Mouse (Mus musculus) testis, adult 2 months (tissue): ENCODE measurements at regions not wholly inside any gene's neighbourhood (a gene's known extent, or its start where the extent isn't known, plus 50 kb on each side); places are given as distances from the start of the nearest gene placed in this dataset.

Experiments
- H3K27ac ChIP-seq: fragments of 200-500 bp; 2 replicates; pipeline ENCODE4 v1.5.1; 2012; ENCODE audit warnings: low read depth, low read length; ENCODE audit not compliant: control insufficient read depth, insufficient read depth
- H3K27me3 ChIP-seq: fragments of 200-500 bp; 2 replicates; pipeline ENCODE4 v1.6.1; 2012; ENCODE audit warnings: mild to moderate bottlenecking, low read length, moderate library complexity; ENCODE audit not compliant: control insufficient read depth, insufficient read depth
- H3K36me3 ChIP-seq: fragments of 200-500 bp; 2 replicates; pipeline ENCODE4 v1.6.1; 2012; ENCODE audit warnings: mild to moderate bottlenecking, low read length; ENCODE audit not compliant: control insufficient read depth, insufficient read depth
- H3K4me1 ChIP-seq: fragments of 200-500 bp; 2 replicates; pipeline ENCODE4 v1.6.1; 2012; ENCODE audit warnings: low read length; ENCODE audit not compliant: control insufficient read depth, insufficient read depth
- H3K4me3 ChIP-seq: fragments of 200-500 bp; 2 replicates; pipeline ENCODE4 v1.5.1; 2012; ENCODE audit warnings: low read depth, mild to moderate bottlenecking, low read length, moderate library complexity, mixed read lengths; ENCODE audit not compliant: control insufficient read depth
- CTCF ChIP-seq: fragments of 200-500 bp; IDR thresholded peaks from 2 replicates; pipeline ENCODE4 v1.5.1; 2012; ENCODE audit warnings: low read depth, mild to moderate bottlenecking, inconsistent platforms, low read length, moderate library complexity; ENCODE audit not compliant: control insufficient read depth, insufficient read depth, insufficient replicate concordance
- POLR2A ChIP-seq: fragments of 200-500 bp; IDR thresholded peaks from 2 replicates; pipeline ENCODE4 v1.6.1; 2012; ENCODE audit warnings: low read depth, mild to moderate bottlenecking, inconsistent platforms, low read length, moderate library complexity; ENCODE audit not compliant: control insufficient read depth

GRCm38 (mm10) chr3:155390666-155391065 is 297.4 kb downstream of the Lrriq3 start:
- Histone ChIP-seq H3K36me3 (no peaks in the 10 kb centered on the region), H3K27ac (no peak overlapping the region), H3K4me1 (peaks cover 2% of the 10 kb centered on the region; the same call in 1 of the 2 replicates), H3K4me3 (no peak overlapping the region), H3K27me3 (no peaks in the 10 kb centered on the region)
- TF ChIP-seq POLR2A (no peak), CTCF (no peak)

DNA sequence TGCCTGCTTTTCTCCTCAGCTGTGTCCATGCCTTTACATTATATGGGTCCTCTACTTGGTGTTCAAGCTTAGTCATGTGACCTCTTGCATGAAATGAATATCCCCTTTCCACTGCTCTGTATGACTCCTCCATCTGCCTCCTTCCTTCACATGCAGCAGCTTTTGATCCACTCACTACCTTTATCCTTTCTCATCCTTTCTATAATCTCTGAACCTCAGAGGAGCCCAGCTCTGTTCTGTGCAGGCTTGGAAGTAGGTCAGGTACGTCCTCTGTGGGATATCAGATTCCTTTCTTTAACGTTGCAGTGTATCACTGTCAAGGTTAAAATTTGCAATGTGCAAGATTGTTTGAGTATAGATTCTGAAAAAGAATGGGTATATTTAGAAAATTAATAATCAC is 302.9 kb downstream of the Lrriq3 start:
- TF ChIP-seq POLR2A = no peak
- no peaks in the 10 kb centered on the region for H3K36me3 ChIP-seq
- no peak overlapping the region for H3K27ac ChIP-seq
- H3K4me3 ChIP-seq = no peak overlapping the region
- no peaks in the 10 kb centered on the region for H3K4me1 ChIP-seq
- H3K27me3 ChIP-seq = no peaks in the 10 kb centered on the region

- Histone ChIP-seq H3K27ac (no peak overlapping the region), H3K4me3 (no peak overlapping the region), H3K27me3 (no peaks in the 10 kb centered on the region), H3K36me3 (no peaks in the 10 kb centered on the region), H3K4me1 (no peaks in the 10 kb centered on the region)
- TF ChIP-seq CTCF = no peak
- TF ChIP-seq POLR2A = no peak
Measured at GRCm38 (mm10) chr3:155401763-155402162, 308.5 kb downstream of the Lrriq3 start.

- Histone ChIP-seq H3K4me1 (no peaks in the 10 kb centered on the region), H3K36me3 (no peaks in the 10 kb centered on the region), H3K27ac (no peak overlapping the region), H3K27me3 (no peaks in the 10 kb centered on the region), H3K4me3 (peak overlapping the region; percentile 37; the same call in 1 of the 2 replicates)
- TF ChIP-seq CTCF (no peak), POLR2A (no peak)
Measured at GRCm38 (mm10) chr3:155408907-155409306, 315.7 kb downstream of the Lrriq3 start.

DNA sequence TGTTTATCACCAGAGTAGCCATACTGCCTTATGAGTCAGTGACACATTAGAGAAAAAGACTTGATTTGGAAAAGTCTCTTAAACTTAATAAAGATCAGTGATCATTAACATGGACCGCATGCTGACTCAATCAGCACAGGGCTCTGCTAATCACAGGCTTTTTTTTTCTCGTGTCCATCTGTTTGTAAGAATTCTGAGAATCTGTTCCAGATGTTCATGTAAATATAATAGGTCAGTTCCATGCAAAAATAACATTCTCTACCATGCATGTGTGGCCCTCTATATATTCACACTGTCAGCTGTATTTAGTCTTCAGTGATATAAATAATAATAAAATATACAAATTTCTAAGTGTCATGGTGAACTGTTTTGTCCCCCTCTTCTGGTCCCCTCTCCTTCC is 316.1 kb downstream of the Lrriq3 start:
- H3K4me3 ChIP-seq = peak overlapping the region; percentile 37; the same call in 1 of the 2 replicates
- H3K36me3 ChIP-seq = no peaks in the 10 kb centered on the region
- H3K27me3 ChIP-seq = no peaks in the 10 kb centered on the region
- H3K27ac ChIP-seq = no peak overlapping the region
- no peaks in the 10 kb centered on the region for H3K4me1 ChIP-seq
- TF ChIP-seq POLR2A (no peak), CTCF (no peak)

- Histone ChIP-seq H3K27me3 (no peaks in the 10 kb centered on the region), H3K27ac (no peak overlapping the region), H3K4me3 (no peak overlapping the region), H3K36me3 (no peaks in the 10 kb centered on the region), H3K4me1 (no peaks in the 10 kb centered on the region)
- TF ChIP-seq CTCF (no peak), POLR2A (no peak)
Measured at GRCm38 (mm10) chr3:155409867-155410266, 316.6 kb downstream of the Lrriq3 start.

GRCm38 (mm10) chr3:155459701-155460481 is 366.7 kb downstream of the Lrriq3 start:
- no peaks in the 10 kb centered on the region for H3K27me3 ChIP-seq
- H3K4me3 ChIP-seq = no peak overlapping the region
- no peak overlapping the region for H3K27ac ChIP-seq
- no peaks in the 10 kb centered on the region for H3K4me1 ChIP-seq
- TF ChIP-seq POLR2A (no peak), CTCF (no peak)
- H3K36me3 ChIP-seq = no peaks in the 10 kb centered on the region

GRCm38 (mm10) chr3:155462095-155462494 is 368.9 kb downstream of the Lrriq3 start:
- H3K4me1 ChIP-seq = no peaks in the 10 kb centered on the region
- no peak for TF ChIP-seq POLR2A
- TF ChIP-seq CTCF = no peak
- no peak overlapping the region for H3K27ac ChIP-seq
- H3K36me3 ChIP-seq = no peaks in the 10 kb centered on the region
- no peak overlapping the region for H3K4me3 ChIP-seq
- no peaks in the 10 kb centered on the region for H3K27me3 ChIP-seq
